Mouse (Mus musculus): Measurements from ENCODE around the gene Mmd.

Gene Mmd

DNA sequence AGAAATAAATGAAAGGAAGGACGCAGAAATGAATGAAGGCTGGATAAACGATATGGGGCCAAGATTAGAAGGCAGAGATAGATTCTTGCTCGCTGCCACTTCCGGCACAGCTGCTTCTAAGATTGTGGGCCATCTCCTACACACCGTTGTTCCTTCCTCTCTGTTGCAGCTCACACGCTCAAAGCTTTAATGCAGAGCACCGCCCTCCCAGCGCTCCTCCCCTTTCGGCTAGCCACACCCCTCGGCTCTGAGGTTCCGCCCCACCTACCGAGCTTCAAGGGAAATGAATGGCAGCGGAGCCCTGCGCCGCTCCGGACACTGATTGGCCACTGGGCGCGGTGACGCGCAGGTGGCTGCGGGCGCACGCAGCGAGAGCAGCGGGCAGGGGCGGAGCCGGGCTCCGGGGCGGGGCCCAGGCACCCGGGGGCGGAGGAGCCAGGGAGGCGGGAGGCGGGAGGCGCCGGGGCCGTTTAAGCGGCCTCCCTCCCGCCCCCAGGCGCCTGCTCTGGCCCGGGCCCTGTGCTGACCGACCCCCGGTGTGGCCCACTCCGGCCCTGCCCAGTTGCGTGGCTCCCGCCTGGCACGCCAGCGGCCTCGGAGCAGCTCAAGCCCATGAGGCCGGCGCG lies at the start of gene Mmd:
Mmd (plus strand) TSS at position 432 of the 626 bp plus-strand sequence.
- in situ Hi-C loops (cut with MboI; ENCODE audit: low sequenced_read_pairs) = no loop called here

- in situ Hi-C loops (cut with MboI; ENCODE audit: low sequenced_read_pairs) = no loop called here
These were observed 48.4 kb upstream of the Mmd start for GRCm38 (mm10) chr11:90200826-90201225.

DNA sequence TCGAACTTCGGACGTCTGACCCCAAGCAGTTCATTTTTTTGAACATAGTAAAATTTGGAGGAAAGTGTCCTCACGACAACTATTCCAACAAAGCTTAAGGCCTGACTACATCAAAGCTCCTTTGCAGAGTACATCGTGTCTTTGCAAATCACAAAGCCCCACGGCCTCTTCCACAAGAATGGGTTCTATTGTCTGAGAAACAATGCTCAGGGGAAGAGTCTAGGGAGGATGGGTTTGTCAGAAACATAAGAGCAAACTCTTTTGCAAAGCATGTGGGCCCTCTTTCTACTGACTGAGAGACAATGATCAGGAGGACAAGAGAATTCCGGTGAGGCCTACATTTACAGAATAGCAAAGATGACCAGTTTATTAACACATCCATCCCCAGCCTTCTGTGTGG lies 35.0 kb upstream of the Mmd start:
- in situ Hi-C loops (cut with MboI; ENCODE audit: low sequenced_read_pairs) = no loop called here

GRCm38 (mm10) chr11:90220022-90220645 lies 29.1 kb upstream of the Mmd start:
- in situ Hi-C loops (cut with MboI; ENCODE audit: low sequenced_read_pairs) = no loop called here

GRCm38 (mm10) chr11:90220750-90221149 lies 28.5 kb upstream of the Mmd start:
- in situ Hi-C loops (cut with MboI; ENCODE audit: low sequenced_read_pairs) = no loop called here

GRCm38 (mm10) chr11:90224914-90225470 lies 24.3 kb upstream of the Mmd start:
- in situ Hi-C loops (cut with MboI; ENCODE audit: low sequenced_read_pairs) = no loop called here

DNA sequence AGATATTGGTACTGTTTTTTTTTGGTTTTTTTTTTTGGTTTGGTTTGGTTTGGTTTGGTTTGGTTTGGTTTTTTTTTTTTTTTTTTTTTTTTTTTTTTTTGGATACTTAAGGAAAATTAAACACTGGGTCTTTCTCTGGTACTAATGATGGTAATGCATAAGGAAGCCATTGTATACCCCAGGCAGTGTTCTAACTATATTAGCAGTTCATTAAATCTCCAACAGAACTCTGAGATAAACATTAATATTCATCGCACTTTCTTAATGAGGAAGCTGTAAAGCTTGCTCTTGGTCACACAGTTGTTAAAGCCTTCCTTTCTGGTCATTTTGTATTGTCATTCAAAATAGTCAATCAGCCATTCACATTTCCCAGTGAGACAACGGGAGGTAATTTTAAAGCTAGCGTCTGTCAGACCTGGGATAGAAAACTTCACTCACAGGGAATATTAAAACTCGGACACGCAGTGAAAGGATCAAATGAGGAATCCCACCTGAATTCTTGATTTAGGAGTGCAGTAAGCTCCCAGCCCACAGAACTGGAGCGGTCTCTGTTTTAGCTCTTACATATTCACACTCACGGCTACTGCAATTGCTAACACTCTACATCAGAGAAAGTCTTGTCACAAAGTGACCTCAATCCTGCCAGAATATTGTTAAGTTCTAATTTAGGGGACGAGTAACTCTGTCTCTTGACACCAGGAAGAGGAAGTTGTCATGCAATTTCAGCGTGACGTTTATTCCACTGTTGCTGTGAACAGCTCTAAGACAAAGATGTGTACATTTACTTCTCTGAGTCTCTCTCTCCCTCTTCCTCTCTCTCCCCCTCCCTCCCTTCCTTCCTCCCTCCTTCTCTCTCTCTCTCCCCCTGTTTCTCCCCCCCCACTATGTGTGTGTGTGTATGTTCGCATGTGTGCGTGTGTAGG lies 22.0 kb upstream of the Mmd start:
- in situ Hi-C loops (cut with MboI; ENCODE audit: low sequenced_read_pairs) = no loop called here

DNA sequence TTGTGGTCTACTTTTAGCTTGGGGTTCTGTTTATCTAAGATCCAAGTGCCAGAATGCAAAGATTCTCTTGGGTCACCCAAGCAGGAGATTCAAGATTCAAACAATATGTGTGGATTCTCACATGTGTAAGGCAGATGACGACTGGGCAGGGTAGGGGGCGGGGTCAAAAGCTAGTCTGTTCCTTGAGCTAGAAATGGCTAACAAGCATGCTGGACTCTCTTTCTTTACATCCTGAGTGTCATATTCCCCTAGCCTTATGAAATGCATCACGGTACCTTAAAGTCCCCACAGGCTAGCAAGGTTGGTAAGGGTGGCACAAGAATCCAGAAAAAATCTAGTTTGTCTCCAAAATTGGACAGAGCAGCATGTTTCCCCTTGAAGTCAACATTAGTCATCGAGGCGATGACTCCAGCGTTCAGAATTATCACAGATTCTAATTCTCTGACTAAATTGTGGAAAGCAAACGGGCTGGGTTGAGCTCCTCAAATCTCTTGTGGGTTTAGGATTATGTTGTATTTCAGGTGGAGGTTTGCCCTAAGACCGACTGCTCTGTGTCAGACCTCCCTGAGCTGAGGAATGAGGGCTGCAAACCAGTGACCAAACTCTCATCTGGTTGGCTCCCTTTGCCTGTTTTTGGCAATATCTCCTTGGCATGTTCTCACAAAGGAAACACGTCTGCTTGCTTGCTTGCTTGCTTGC lies 20.9 kb upstream of the Mmd start:
- in situ Hi-C loops (cut with MboI; ENCODE audit: low sequenced_read_pairs) = no loop called here

GRCm38 (mm10) chr11:90229800-90230199 lies 19.5 kb upstream of the Mmd start:
- in situ Hi-C loops (cut with MboI; ENCODE audit: low sequenced_read_pairs) = no loop called here

GRCm38 (mm10) chr11:90230671-90231070 lies 18.6 kb upstream of the Mmd start:
- in situ Hi-C loops (cut with MboI; ENCODE audit: low sequenced_read_pairs) = no loop called here

DNA sequence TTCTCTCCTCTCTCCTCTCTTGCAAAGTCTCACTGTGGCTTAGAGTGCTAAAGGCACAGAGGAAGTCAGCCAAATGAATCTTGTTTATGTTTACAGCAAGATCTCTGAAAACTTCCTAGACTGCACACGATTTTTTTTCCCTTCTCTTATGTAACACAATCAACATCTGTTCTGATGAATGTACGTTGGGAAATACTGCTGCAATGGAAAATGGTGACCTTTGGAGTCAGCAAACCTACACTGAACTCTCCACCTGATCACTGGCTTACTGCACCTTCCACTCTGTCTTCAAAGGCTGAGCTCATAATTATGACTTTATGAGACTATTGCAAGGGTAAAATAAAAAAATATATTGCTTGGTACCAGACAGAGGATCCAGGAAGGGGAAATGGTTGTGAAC lies 17.6 kb upstream of the Mmd start:
- in situ Hi-C loops (cut with MboI; ENCODE audit: low sequenced_read_pairs) = no loop called here

- in situ Hi-C loops (cut with MboI; ENCODE audit: low sequenced_read_pairs) = no loop called here
These were observed 16.6 kb upstream of the Mmd start for GRCm38 (mm10) chr11:90232685-90233084.

DNA sequence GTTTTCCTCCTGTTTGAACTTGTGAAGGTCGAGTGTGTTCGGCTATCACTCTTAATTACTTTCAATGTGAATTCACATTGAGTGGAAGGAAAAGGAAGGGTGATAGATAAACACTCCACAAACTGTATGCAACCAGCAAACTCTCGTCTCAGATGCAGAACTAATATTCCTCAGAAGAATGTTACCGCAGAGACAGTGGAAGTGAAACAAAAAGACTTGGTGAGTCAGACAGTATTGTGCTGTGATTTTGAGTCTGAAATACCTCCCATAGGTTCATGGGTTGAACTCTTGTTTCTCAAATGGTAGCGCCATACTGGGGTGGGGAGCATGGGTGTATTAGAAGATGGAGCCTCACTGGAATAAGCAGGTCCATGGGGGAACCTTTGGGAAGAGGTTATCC lies 14.0 kb upstream of the Mmd start:
- in situ Hi-C loops (cut with MboI; ENCODE audit: low sequenced_read_pairs) = no loop called here

- in situ Hi-C loops (cut with MboI; ENCODE audit: low sequenced_read_pairs) = no loop called here
These were observed 11.6 kb upstream of the Mmd start for GRCm38 (mm10) chr11:90237616-90238015.

- in situ Hi-C loops (cut with MboI; ENCODE audit: low sequenced_read_pairs) = no loop called here
These were observed 10.6 kb upstream of the Mmd start for GRCm38 (mm10) chr11:90238657-90239056.

DNA sequence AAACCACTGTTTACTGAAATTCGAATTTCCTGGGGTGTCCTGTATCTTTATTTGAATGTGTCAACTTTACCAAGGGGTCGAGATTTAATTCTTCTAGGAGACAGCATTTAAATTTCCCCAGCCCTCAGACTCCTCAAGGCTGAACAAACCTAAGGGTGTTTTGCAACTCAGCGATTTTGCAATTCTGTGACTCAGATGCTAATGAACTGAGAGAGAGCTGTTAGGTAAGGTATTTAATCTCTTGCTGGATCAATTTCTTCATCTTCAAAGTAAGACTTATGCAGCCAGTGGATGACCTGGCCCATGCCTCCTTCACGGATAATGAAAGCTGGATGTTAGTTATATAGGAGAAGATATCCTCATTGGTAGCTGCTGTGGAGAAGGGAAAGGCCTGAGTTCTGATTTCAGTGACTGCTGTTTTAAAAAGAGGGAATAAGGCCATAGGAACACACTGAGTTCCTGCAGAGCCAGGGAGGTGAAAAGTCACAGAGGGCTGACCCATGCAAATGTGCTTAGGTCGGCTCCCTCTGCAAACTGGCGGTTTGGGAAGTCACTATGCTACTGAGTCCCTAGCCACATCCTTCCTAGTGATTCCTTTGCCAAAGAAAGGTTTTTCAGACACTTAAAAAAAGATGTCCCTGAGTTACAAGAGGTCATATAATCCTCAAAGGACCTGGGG lies 8.5 kb upstream of the Mmd start:
- in situ Hi-C loops (cut with MboI; ENCODE audit: low sequenced_read_pairs) = no loop called here

DNA sequence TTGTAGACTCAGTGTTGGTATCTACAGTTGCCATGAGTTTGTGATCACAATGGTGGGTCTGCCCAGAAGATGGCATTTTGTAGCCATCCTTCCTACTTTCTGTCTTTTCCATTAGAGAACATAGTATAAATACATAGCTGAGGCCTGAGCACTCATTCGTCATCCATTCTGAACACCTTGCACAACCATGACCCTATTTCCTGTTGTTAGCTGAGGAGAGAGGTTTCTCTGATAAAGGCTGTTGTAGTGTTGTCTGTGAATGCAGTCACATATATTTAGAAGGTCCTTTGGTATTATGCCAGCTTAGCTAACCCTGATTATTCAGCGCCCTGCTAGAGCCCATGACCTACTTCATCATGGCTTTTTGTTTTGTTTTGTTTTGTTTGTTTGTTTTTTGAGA lies 7.4 kb upstream of the Mmd start:
- in situ Hi-C loops (cut with MboI; ENCODE audit: low sequenced_read_pairs) = no loop called here

DNA sequence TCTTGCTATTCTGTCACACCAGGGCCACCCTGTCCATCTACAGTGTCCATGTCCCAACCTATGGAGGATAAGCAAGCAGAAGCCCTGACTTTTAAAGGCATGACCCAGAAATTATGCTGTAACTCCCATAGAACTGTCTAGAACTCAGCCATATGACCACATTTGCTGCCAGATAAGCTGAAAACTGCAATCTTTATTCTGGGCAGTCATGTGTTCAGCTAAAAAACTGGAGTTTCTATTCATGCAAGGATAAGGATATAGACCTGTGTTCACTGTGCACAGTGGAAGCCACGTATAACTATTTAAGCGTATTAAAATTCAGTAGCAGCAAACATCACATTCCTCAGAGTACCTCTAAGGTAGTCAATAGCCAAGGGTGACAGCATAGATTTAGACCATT lies 6.0 kb upstream of the Mmd start:
- in situ Hi-C loops (cut with MboI; ENCODE audit: low sequenced_read_pairs) = no loop called here

GRCm38 (mm10) chr11:90245630-90246029 lies 3.6 kb upstream of the Mmd start:
- in situ Hi-C loops (cut with MboI; ENCODE audit: low sequenced_read_pairs) = no loop called here

DNA sequence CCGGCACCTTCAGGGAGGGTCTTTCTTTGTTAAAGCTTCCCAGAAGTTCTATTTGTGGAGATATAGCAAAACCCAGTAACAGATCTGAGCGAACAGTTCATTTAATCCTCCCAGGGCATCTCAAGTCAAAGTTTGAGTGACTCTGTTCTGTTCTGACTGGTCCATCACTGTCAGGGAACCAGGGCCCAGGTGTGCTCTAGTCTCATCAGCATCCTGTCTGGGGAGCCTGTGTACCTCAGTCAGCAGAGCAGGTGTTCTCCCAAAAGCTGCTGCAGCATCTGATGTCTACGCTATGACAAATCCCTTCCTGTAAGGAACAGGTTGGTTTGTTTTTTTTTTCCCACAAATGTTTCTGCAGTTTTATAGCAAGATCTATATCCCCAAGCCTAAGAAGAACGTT lies 2.6 kb upstream of the Mmd start:
- in situ Hi-C loops (cut with MboI; ENCODE audit: low sequenced_read_pairs) = no loop called here

Measured in CH12F3 (cell line).